Mouse (Mus musculus) ES-E14 (cell line): ENCODE data around the gene Extl1.

Source experiments
- CHD2 ChIP-seq: IDR thresholded peaks from 2 replicates; pipeline ENCODE4 v1.6.1; 2014; ENCODE audit warnings: mild to moderate bottlenecking, low read depth, low read length, inconsistent platforms
- HCFC1 ChIP-seq: IDR thresholded peaks from 2 replicates; pipeline ENCODE4 v1.6.1; 2012; ENCODE audit warnings: low read length, inconsistent platforms, borderline replicate concordance; ENCODE audit not compliant: insufficient read depth
- MAFK ChIP-seq: IDR thresholded peaks from 2 replicates; pipeline ENCODE4 v1.6.1; 2014; ENCODE audit warnings: mild to moderate bottlenecking, low read depth, low read length, inconsistent platforms; ENCODE audit not compliant: insufficient read depth
- ZC3H11A ChIP-seq: IDR thresholded peaks from 2 replicates; pipeline ENCODE4 v1.6.1; 2012; ENCODE audit warnings: low read depth, mild to moderate bottlenecking, inconsistent platforms, low read length, borderline replicate concordance
- ZNF384 ChIP-seq: IDR thresholded peaks from 2 replicates; pipeline ENCODE4 v1.6.1; 2012; ENCODE audit warnings: low read depth, low read length, inconsistent platforms

- TF ChIP-seq MAFK (no peak), CHD2 (no peak), ZC3H11A (no peak), ZNF384 (no peak), HCFC1 (no peak)
These were observed 20.1 kb upstream of the Extl1 start for GRCm38 (mm10) chr4:134403721-134404120.
